Mouse (Mus musculus): Measurements from ENCODE around the gene Map10.

DNA sequence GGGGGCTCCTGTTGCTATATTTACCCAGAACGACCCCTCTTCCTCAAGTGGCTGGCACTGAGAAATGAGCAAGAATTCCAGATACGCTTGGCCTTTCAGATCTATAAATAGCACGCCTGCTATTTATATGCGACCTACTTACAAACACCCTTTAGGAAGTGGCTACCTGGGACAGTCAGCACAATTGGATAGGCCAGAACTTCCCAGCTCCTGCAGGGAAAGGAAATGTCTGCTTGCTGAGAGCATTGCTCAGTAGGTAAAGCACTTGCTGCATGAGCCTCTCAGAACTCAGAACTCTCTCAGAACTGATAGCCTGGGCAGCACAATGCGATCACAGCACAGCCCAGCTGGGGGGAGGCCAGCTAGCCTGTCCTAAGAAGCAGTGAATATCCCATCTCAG lies 3.4 kb upstream of the Map10 start:
- no peak for TF ChIP-seq POLR2A (IDR thresholded peaks at IDR 0.05; ENCODE audit: insufficient read depth, low read depth, low read length)
- no peak for TF ChIP-seq CTCF (IDR thresholded peaks at IDR 0.05)
